Mouse (Mus musculus) bone marrow macrophage, adult 2 months (primary cell): ENCODE data around the gene Snrnp70. TPM values are rescaled to one million over a fixed set of nuclear protein-coding genes. Genes with fewer than 3 reads are reported as not detected.

Experiments
- H3K27ac ChIP-seq: 2 replicates; pipeline ENCODE4 v1.5.1; 2012; ENCODE audit warnings: low read depth, low read length; ENCODE audit not compliant: insufficient read depth
- H3K4me1 ChIP-seq: 2 replicates; pipeline ENCODE4 v1.6.1; 2012; ENCODE audit warnings: low read length; ENCODE audit not compliant: control insufficient read depth, insufficient read depth
- H3K4me3 ChIP-seq: 2 replicates; pipeline ENCODE4 v1.5.1; 2012; ENCODE audit warnings: mild to moderate bottlenecking, low read length, moderate library complexity; ENCODE audit not compliant: insufficient read depth
- CTCF ChIP-seq: IDR thresholded peaks from 2 replicates; pipeline ENCODE4 v1.5.1; 2012; ENCODE audit warnings: low read depth, mild to moderate bottlenecking, low read length, moderate library complexity
- POLR2A ChIP-seq: IDR thresholded peaks from 2 replicates; pipeline ENCODE4 v1.6.1; 2012; ENCODE audit warnings: mild to moderate bottlenecking, low read depth, low read length, borderline replicate concordance
- polyA plus RNA-seq: library from polyadenylated mRNA; stranded (reverse); fragments of >200 nt; gene quantifications from 2 replicates; pipeline ENCODE4 v1.2.4, GENCODE M21; 2012; ENCODE audit not compliant: missing spikeins, insufficient read depth, insufficient read length

Gene Snrnp70
- 385 and 416 TPM in 2 replicates for polyA plus RNA-seq

DNA sequence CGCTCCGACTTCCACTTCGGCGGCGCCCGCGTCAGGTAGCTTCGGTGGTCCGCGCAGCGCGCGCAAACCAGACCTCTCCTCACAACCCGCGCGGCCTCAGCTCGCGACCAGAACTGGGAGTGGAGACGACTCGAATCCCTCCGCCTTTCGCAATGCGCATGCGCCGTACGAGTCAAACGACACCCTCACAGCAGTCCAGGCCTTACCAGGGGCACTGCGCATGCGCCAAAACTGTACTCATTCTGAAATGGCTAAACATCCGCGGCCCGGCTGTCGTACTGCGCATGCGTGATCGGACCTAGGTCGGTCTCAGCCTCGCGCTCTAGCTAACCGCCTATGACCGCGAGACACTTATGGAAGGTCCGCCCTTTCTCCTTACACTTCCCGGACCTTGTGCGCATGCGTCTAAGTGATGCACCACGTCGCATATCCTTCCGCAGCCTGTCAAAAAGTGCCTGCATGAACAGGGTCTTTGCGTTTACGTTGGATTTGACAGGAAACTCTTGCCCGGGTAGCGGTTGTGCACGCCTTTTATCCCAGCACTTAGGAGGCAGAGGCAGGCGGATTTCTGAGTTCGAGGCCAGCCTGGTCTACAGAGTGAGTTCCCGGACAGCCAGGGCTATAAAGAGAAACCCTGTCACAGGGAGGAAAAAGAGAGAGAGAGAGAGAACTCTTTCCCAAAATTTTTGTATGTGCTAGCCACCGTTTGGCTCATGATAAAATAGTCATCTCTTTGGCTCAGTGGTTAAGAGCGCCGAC is at the start of gene Snrnp70:
Gene Snrnp70 (minus strand): TSS at position 165 of the 759 bp plus-strand sequence.
- Histone ChIP-seq H3K4me1 (peaks cover 16% of the 10 kb centered on the region), H3K27ac (peak within 1 kb of the TSS; percentile 85), H3K4me3 (peak within 1 kb of the TSS; percentile 76)
- TF ChIP-seq POLR2A (no peak), CTCF (no peak; the same call in 1 of the 2 replicates)

DNA sequence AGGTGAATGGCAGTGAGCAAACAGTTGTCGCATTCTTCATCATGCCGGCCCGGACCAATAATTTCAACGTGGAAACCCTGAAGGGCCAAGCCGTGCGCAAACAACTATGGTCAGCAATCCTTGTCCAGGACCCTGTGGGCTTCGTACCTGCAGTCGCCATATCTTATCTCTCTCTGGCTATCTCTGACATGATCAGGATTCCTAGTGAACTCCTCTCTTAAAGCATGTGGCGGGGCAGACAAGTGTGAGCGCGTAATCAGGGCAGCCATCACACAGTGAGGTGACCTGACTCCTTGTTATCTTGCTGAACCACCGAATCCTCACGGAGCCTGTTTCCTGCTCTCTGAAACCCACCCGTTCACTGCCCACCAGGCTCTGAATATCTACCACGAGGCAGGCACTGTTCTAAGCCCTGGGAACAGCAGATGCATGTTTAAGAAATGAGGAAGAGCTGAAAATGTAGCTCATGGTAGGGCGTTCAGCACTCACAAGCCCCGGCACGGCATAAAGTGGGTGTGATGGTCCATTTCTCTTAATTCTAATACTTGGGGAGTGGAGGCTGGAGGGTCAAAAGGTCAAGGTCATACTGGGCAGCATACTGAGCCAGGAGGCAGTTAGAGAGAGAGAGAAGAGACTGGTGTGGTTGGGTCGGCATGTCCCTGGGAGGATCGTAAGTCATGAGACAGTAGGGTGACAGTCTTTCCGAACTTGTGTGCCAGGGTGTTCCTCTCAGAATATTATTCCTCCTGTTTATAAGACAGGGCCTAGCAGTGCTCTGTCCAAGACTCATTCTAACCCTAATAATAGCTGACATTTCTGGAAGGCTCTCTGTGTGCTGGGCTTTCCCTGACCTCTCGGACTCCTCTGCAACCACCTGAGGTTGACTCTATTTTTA is 48.2 kb upstream of the Snrnp70 start:
- TF ChIP-seq POLR2A (no peak), CTCF (no peak)
- H3K27ac ChIP-seq: no peak overlapping the region
- H3K4me3 ChIP-seq: no peak overlapping the region
- H3K4me1 ChIP-seq: no peaks in the 10 kb centered on the region

DNA sequence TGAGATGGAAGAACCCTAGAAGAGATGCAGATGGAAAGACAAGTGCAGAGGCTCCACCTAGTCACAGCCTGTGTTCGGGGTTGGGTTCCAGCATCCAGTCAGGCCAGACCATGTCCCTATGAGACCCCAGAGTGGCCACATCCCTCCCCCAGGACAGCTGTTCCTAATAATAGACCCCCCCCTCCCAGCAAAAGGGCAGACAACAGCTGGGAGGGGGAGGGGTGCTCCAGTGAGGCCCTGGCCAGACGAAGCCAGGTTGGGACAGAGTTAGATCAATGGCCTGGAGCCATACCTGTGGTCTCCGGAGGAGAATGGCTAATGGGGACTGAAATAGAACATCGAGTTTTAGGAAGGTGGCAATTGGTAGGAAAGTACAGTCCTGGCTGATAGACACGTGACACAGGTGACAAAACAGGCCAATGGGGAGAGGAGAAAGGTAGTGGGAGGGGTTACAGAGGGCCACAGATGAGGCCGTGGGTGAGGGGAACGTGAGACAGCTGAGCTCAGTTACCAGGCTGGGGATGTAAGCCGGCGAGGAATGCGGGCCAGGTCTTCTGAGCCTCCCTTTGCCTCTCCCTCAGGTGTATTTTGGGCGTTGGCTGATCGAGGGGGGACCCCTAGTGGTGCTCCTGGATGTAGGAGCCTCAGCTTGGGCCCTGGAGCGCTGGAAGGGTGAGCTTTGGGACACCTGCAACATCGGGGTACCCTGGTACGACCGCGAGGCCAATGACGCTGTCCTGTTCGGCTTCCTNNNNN is 42.2 kb upstream of the Snrnp70 start, which contains the start of gene Ruvbl2:
Gene Ruvbl2 (minus strand): TSS at position 576 of the 756 bp plus-strand sequence.
- TF ChIP-seq POLR2A (no peak), CTCF (no peak)
- H3K4me1 ChIP-seq: peaks cover 15% of the 10 kb centered on the region
- H3K27ac ChIP-seq: no peak within 1 kb of the TSS
- no peak within 1 kb of the TSS for H3K4me3 ChIP-seq

DNA sequence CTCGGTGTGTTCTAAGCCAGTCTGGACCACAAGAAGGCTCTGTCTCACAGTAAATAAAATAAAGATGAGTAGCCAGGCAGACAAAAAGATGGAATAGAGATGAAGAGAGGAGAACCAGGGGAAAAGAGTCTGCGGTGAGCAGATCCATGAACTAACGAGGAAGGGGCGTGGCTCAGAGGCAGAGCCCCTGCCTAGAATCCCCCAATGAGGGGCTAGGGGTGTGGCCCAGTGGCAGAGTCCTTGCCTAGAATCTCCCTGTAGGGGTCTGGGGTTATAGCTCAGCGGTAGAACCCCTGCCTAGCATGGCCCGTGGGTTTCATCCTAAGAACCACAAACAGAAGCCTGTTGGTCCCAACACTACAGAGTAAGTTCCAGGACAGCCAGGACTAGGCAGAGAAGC is 41.5 kb upstream of the Snrnp70 start:
- Histone ChIP-seq H3K4me1 (peaks cover 20% of the 10 kb centered on the region), H3K27ac (no peak overlapping the region), H3K4me3 (no peak overlapping the region)
- TF ChIP-seq CTCF (no peak), POLR2A (no peak)

DNA sequence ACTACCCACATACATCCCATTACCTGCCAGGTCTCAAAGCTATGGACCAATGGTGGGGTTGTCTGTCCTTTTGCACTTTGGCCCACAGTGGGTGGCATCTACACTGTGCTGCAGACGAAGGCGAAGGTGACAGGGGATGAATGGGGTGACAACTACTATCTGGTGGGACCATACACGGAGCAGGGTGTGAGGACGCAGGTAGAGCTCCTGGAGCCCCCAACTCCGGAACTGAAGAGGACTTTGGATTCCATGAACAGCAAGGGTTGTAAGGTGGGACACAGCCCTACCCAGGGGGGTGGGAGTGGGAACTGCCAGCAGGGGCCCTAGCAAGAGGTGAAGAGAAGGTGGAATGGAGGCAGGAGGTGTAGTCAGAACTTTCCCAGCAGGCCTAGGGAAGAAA is 40.9 kb upstream of the Snrnp70 start:
- TF ChIP-seq POLR2A (no peak), CTCF (no peak)
- Histone ChIP-seq H3K4me3 (no peak overlapping the region), H3K4me1 (peaks cover 20% of the 10 kb centered on the region), H3K27ac (no peak overlapping the region)

DNA sequence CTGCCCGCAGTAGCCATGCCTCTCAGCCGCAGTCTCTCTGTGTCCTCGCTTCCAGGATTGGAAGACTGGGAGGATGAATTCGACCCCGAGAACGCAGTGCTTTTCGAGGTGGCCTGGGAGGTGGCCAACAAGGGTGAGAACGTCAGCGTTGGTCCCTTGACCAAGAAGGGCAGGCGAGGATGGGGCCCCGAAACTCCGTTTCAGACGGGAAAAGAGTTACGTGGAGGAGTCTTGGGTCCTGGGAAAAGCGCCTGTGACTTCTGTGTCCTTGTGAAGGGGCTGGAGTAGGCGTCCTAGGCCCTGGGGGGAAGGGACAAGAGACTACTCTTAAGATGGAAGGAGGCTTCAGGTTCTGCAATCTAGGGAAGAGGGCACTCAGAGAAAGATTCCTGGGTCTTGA is 39.5 kb upstream of the Snrnp70 start:
- peaks cover 20% of the 10 kb centered on the region for H3K4me1 ChIP-seq
- peak overlapping the region; percentile 81 for H3K4me3 ChIP-seq
- peak overlapping the region; percentile 31 for H3K27ac ChIP-seq
- no peak for TF ChIP-seq POLR2A
- no peak for TF ChIP-seq CTCF

DNA sequence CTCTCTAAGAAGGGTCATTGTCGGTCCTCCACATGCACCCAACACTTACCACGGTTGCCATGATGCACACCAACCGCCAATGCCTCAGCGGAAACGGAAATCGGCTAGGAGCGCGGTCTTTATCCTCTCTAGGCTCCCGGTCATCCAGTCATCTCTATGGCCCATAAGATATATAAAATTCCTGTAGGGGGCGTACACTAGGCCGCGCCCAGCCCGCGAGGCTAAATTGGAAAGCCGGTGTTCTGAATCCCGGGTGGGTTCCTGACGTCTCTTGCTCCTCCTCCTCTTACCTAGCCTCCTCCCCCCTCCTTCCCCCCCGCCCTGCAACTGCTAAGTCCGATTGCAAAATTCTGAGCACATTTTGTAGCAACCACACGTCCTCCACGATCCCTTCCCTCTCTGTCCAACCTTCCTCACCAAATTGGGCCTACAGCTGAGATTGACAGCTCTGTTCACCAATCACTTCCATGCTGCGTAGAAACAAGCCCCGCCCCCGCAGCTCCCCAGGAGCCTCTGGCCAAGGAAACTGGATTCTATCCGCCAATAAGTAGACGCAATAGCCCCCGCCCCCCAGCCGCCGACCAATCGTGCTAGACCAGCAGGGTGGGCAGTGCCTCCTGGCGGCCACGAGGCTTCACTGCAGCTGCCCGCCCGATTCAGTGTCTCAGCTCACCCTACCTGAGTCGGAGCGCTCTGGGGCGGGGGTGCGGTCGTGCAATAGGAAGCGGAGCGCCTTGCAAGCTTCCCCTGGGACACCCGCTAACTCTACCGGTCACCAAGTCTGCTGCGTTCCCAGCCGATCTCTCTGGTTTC is 38.9 kb upstream of the Snrnp70 start, which contains the start of gene Gys1:
Gene Gys1 (plus strand): TSS at position 642 of the 813 bp plus-strand sequence.
- H3K4me3 ChIP-seq: peak within 1 kb of the TSS; percentile 81
- peaks cover 20% of the 10 kb centered on the region for H3K4me1 ChIP-seq
- H3K27ac ChIP-seq: peak within 1 kb of the TSS; percentile 31
- no peak for TF ChIP-seq POLR2A
- TF ChIP-seq CTCF: peak; percentile 51

DNA sequence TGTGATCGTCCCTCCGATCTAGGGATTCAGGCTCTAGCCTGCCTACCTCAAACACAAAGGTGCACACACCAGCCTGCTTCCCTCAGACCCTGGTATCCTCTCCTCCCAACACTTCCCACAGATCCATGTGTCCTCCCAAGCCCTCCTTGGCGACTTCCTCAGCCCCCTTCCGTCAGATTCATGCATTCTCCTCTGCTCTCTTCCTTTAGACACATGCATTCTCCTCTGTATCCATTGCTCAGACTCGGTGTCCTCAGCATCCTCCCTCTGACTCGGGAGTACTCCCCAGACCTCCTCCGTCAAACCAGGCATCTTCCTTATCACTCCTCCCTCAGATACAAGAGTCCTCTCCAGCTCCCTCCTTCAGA is 38.3 kb upstream of the Snrnp70 start:
- Histone ChIP-seq H3K27ac (peak overlapping the region; percentile 19), H3K4me1 (peaks cover 20% of the 10 kb centered on the region), H3K4me3 (peak overlapping the region; percentile 72)
- TF ChIP-seq POLR2A (no peak), CTCF (no peak)
